Mouse (Mus musculus) left cerebral cortex, postnatal 36 days (tissue): ENCODE measurements at regions not wholly inside any gene's neighbourhood (a gene's known extent, or its start where the extent isn't known, plus 50 kb on each side); places are given as distances from the start of the nearest gene placed in this dataset.
A peak's percentile ranks its signal among the peaks of the same experiment; 100 is the strongest.
"Not testable (repeated sequence)": the region's sequence is repeated elsewhere in the genome, so short reads cannot be mapped to it uniquely, and the experiment has no call there.

Experiments used
- DNase-seq, 2 experiments: peaks; one replicate each; pipeline ENCODE4 v3.0.0; 2021 to 2022; ENCODE audit warnings: low spot score in 2 of 2, mixed read lengths in 1 of 2
- intact Hi-C: fragments of 180-260 bp; cut with DNase I; formaldehyde crosslinking; loops from one replicate; pipeline ENCODE4 v1.15.1; 2025

- intact Hi-C loops, result no loop called here
- DNase-seq, result peak in 1 of 2 experiments; percentile 3
Measured at GRCm38 (mm10) chr12:43326714-43327334, 883.3 kb downstream of the Dnajb9 start.

GRCm38 (mm10) chr12:43310293-43310692 lies 899.8 kb downstream of the Dnajb9 start:
- no peak for DNase-seq
- intact Hi-C loops, result no loop called here

GRCm38 (mm10) chr12:43306502-43307051 lies 903.5 kb downstream of the Dnajb9 start:
- DNase-seq, result no peak
- intact Hi-C loops, result no loop called here

- intact Hi-C loops, result no loop called here
- no peak for DNase-seq
Measured at GRCm38 (mm10) chr12:43300504-43300903, 909.6 kb downstream of the Dnajb9 start.

- intact Hi-C loops, result no loop called here
Measured at GRCm38 (mm10) chr12:43280442-43280841, 929.7 kb downstream of the Dnajb9 start.

GRCm38 (mm10) chr12:43265016-43265415 lies 945.1 kb downstream of the Dnajb9 start:
- no peak for DNase-seq

More at GRCm38 (mm10) chr12:43280442-43280841, 929.7 kb downstream of the Dnajb9 start:
- DNase-seq, result no peak

GRCm38 (mm10) chr12:43263845-43264244 lies 946.3 kb downstream of the Dnajb9 start:
- DNase-seq, result no peak

More at GRCm38 (mm10) chr12:43265016-43265415, 945.1 kb downstream of the Dnajb9 start:
- intact Hi-C loops, result no loop called here

GRCm38 (mm10) chr12:43225950-43226349 lies 984.2 kb downstream of the Dnajb9 start:
- DNase-seq, result no peak
- intact Hi-C loops, result no loop called here

More at GRCm38 (mm10) chr12:43263845-43264244, 946.3 kb downstream of the Dnajb9 start:
- intact Hi-C loops, result no loop called here

GRCm38 (mm10) chr12:43223768-43224435 lies 986.2 kb downstream of the Dnajb9 start:
- intact Hi-C loops, result no loop called here
- DNase-seq, result no peak

GRCm38 (mm10) chr12:43212341-43212740 lies 997.8 kb downstream of the Dnajb9 start:
- intact Hi-C loops, DNase-seq: not testable (repeated sequence)

GRCm38 (mm10) chr12:43204589-43204988 lies 1005.5 kb downstream of the Dnajb9 start:
- no peak for DNase-seq
- intact Hi-C loops, result no loop called here
